Mouse (Mus musculus) forebrain, embryonic 16.5 days (tissue): Measurements from ENCODE around the gene Pik3cg. TPM values are rescaled to one million over a fixed set of nuclear protein-coding genes. Genes with fewer than 3 reads are reported as not detected.

ENCODE experiments used
- ATAC-seq: fragments of 200-750 bp; cut with Nextera tagmentation; 2 replicates; pipeline ENCODE4 v1.8.0; 2017; ENCODE audit warnings: mild to moderate bottlenecking, moderate library complexity
- H3K27ac ChIP-seq: fragments of 300-500 bp; sonication (generic); 2 replicates; pipeline ENCODE4 v1.5.1; 2014; ENCODE audit warnings: low read length, control low read depth
- H3K27me3 ChIP-seq: fragments of 300-500 bp; sonication (generic); replicated peaks from 2 replicates; pipeline ENCODE4 v1.6.1; 2014; ENCODE audit warnings: low read length; ENCODE audit not compliant: control insufficient read depth, insufficient read depth
- H3K36me3 ChIP-seq: fragments of 300-500 bp; sonication (generic); 2 replicates; pipeline ENCODE4 v1.6.1; 2014; ENCODE audit not compliant: control insufficient read depth, insufficient read depth
- H3K4me1 ChIP-seq: fragments of 300-500 bp; sonication (generic); replicated peaks from 2 replicates; pipeline ENCODE4 v1.6.1; 2014; ENCODE audit warnings: low read length; ENCODE audit not compliant: control insufficient read depth, insufficient read depth
- H3K4me2 ChIP-seq: fragments of 300-500 bp; sonication (generic); 2 replicates; pipeline ENCODE4 v1.6.1; 2014; ENCODE audit warnings: mild to moderate bottlenecking, low read length, control low read depth
- H3K4me3 ChIP-seq: fragments of 300-500 bp; sonication (generic); replicated peaks from 2 replicates; pipeline ENCODE4 v1.5.1; 2014; ENCODE audit warnings: mild to moderate bottlenecking, low read length, control low read depth
- H3K9ac ChIP-seq: fragments of 300-500 bp; sonication (generic); replicated peaks from 2 replicates; pipeline ENCODE4 v1.6.1; 2014; ENCODE audit warnings: low read depth, low read length, control low read depth
- H3K9me3 ChIP-seq: fragments of 300-500 bp; sonication (generic); 2 replicates; pipeline ENCODE4 v1.6.1; 2016; ENCODE audit warnings: low read length; ENCODE audit not compliant: control insufficient read depth
- WGBS: fragments of 180-500 bp; shearing (Covaris S2); extraction: QIAGEN DNeasy Blood & Tissue Kit; methylation state at CpG from one replicate; pipeline ENCODE4 v1.1.7; 2014; 5-methylcytosine and 5-hydroxymethylcytosine counted together
- polyA plus RNA-seq: library from polyadenylated mRNA; unstranded; fragments of >200 nt; fragmentation: Nextera tagmentation; extraction: Ambion mirVana; gene quantifications from 2 replicates; pipeline ENCODE4 v1.2.1, GENCODE M21; 2015

Gene Pik3cg
- polyA plus RNA-seq, 1 experiment from 2014 or later = 0.76 TPM

DNA sequence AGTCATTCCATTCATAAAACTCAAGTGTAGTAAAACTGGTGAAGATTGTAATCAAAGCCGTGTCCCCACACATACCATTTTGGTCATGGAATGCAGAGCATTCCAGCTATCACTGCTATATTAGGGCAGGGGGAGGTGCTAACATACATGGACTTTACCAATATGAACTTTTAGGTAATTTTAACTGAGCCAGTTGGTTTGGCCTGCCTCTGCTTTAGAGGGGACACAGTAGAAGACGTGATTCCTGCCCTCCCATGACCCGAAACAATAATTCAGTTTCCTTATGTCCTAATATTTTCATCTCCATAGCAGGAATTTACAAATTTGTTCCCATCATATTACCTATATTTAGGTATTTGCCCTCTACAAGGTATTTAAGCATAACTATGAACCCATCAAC lies 1.3 kb downstream of the Pik3cg start:
- H3K27ac ChIP-seq = no peak overlapping the region

DNA sequence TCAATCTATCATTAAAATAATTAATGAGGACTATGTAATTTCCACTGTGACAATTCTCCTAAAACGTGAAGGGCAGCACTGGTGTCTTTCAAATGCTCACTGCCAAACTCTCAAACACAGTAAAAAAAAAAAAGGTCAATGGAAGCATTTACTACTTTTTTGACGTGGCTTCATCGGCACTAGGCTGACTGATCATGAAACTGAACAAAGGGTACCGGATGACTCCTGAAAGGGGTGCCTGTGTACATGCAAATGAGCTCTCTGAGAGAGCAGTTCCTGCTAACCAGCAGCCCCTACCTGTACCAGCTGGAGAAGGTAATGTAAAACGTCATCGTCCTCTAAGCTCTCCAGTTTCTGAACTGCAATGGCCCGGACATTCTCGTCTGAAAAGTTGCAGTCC lies 4.8 kb downstream of the Pik3cg start:
- Histone ChIP-seq H3K27me3 (no peaks in the 10 kb centered on the region), H3K4me2 (no peak overlapping the region), H3K9me3 (no peaks in the 10 kb centered on the region), H3K36me3 (no peaks in the 10 kb centered on the region), H3K9ac (no peak overlapping the region), H3K4me1 (peaks cover 6% of the 10 kb centered on the region; the same call in 1 of the 2 replicates), H3K27ac (no peak overlapping the region), H3K4me3 (no peak overlapping the region)
- WGBS = 41% methylated on average over 8 of the region's 8 CpGs
- no peak for ATAC-seq

More for the DNA sequence above, 1.3 kb downstream of the Pik3cg start:
- no peaks in the 10 kb centered on the region for H3K27me3 ChIP-seq
- H3K9me3 ChIP-seq = no peaks in the 10 kb centered on the region
- 93% methylated on average over 3 of the region's 3 CpGs for WGBS
- no peak overlapping the region for H3K9ac ChIP-seq
- no peak overlapping the region for H3K4me3 ChIP-seq
- H3K4me1 ChIP-seq = peaks cover 10% of the 10 kb centered on the region
- no peaks in the 10 kb centered on the region for H3K36me3 ChIP-seq
- H3K4me2 ChIP-seq = no peak overlapping the region
- ATAC-seq = no peak

DNA sequence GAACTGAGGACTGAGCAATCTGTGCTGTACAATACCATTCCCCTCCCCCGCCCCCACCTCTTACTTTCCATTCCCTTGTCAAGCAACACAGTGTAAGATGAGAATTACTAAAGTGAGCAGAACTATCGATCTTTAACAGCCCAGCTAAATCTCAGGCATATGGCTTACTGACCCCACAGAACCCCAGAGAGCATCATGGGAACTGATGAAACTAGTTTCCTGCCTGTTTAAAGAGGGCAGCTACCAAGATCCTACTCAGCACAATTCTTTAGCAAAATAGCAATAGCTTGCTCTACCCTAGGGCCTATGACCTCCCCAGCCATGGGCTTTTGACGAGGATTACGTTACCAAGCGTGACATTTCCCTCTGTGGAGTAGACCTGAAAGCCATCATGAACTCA lies 5.9 kb downstream of the Pik3cg start:
- H3K4me2 ChIP-seq = no peak overlapping the region
- ATAC-seq = no peak
- H3K9ac ChIP-seq = no peak overlapping the region
- H3K27me3 ChIP-seq = no peaks in the 10 kb centered on the region
- H3K4me1 ChIP-seq = peaks cover 6% of the 10 kb centered on the region; the same call in 1 of the 2 replicates
- 90% methylated on average over 5 of the region's 5 CpGs for WGBS
- no peak overlapping the region for H3K4me3 ChIP-seq
- H3K36me3 ChIP-seq = no peaks in the 10 kb centered on the region
- H3K27ac ChIP-seq = no peak overlapping the region
- H3K9me3 ChIP-seq = no peaks in the 10 kb centered on the region

DNA sequence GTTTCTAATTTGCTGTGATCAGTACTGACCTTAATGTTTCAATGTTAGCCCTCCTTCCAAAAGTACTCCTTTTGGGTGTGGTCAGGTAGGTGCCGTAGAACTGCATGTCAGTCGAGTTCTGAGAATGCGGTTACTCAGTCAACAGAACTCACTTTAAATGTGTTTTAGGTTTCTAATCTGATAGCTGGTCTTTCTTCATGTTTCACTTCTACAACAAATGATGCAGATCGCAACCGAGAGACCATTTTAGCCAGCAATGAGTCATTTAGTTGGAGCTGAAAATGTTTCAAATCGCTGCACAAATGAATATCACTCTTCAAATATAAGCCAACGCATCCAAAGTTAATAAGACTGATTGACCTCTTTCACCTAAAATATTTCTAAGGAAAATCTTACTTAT lies 6.5 kb downstream of the Pik3cg start:
- Histone ChIP-seq H3K4me1 (peaks cover 6% of the 10 kb centered on the region; the same call in 1 of the 2 replicates), H3K4me3 (no peak overlapping the region), H3K27me3 (no peaks in the 10 kb centered on the region), H3K36me3 (no peaks in the 10 kb centered on the region), H3K4me2 (no peak overlapping the region), H3K9me3 (no peaks in the 10 kb centered on the region), H3K9ac (no peak overlapping the region), H3K27ac (no peak overlapping the region)
- no peak for ATAC-seq
- WGBS = 96% methylated on average over 7 of the region's 7 CpGs

DNA sequence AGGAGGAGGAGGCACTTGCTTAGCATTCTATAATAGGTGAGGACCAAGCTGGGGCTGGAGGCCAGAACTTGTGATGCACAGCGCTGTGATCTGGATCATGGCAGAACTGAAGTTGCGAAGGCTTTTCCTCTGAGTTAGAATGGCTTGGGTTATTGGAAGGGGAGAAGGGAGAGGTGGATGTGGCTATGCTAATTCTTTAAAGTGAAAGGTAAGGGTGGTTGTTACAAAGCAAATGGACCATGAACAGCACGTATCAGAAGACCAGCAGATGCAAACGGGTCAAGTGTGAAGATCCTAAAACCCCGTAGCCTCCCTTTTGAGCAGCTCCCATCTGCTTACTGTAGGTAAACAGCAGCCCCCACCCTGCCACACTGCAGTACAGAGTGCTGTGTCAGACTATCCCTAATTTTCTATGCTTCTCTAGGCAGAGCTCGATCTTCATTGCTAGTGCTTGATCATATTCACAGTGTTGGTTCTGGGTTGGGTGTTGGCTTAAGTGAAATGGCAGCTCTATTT lies 7.3 kb downstream of the Pik3cg start:
- Histone ChIP-seq H3K9ac (no peak overlapping the region), H3K4me1 (peaks cover 6% of the 10 kb centered on the region; the same call in 1 of the 2 replicates), H3K4me2 (no peak overlapping the region), H3K9me3 (no peaks in the 10 kb centered on the region), H3K27ac (no peak overlapping the region), H3K27me3 (no peaks in the 10 kb centered on the region), H3K4me3 (no peak overlapping the region), H3K36me3 (no peaks in the 10 kb centered on the region)
- 84% methylated on average over 6 of the region's 6 CpGs for WGBS
- no peak for ATAC-seq

DNA sequence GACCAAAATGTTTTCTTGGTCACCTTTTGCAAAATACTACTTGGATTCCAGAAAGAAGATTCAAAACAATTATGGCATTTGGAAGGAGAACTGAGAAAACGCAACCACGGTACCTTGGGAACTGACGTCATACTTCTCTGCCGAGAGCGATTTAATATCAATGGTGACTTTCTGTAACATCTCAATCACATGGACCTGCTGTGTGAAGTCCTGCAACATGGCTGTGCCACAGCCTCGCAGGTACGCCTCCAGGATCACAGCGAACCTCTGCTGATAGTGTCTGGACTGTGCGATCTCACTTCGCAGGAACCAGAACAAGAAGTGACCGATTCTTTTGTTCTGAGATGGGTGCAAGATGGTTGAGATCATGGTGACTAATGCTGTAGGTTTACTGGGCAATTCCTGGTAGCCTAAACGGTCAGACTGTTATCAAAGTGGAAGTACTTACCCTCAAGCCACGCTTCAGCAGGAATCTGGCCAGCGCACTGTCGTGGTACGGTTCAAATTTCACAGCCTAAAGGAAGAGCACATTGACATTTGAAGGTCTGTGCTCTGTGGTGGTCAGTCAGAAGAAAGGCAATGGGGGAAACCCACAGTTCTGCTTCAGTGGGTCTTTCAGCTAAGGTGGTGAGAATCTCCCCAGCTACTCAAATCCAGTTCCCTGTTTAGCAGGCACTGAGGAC lies 7.9 kb downstream of the Pik3cg start:
- 92% methylated on average over 16 of the region's 16 CpGs for WGBS

DNA sequence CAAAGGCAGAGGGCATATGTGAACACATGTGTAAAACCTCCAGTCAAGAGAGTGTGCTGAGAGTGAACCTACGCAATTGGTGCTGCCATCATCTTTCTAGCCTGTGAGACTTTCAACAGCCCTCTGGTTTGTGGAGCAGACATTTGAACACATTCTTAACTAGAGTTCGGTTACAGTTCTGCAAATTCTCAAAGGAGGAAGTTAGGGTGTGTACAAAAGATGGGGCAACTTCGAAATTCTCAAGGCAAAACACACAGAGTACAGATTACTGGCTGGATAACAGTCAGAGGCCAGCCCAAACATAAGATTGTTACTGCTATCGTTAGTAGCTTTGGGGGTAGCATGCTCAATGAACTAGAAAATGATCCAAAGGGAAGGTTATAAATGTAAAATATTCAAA lies 9.0 kb downstream of the Pik3cg start:
- no peak overlapping the region for H3K27ac ChIP-seq
- no peak overlapping the region for H3K4me2 ChIP-seq
- no peak overlapping the region for H3K9ac ChIP-seq
- WGBS = 83% methylated on average over 4 of the region's 4 CpGs
- H3K9me3 ChIP-seq = no peaks in the 10 kb centered on the region
- H3K4me3 ChIP-seq = no peak overlapping the region
- H3K27me3 ChIP-seq = no peaks in the 10 kb centered on the region
- H3K36me3 ChIP-seq = no peaks in the 10 kb centered on the region
- peaks cover 6% of the 10 kb centered on the region; the same call in 1 of the 2 replicates for H3K4me1 ChIP-seq
- no peak for ATAC-seq

More for the DNA sequence above, 7.9 kb downstream of the Pik3cg start:
- Histone ChIP-seq H3K9me3 (no peaks in the 10 kb centered on the region), H3K27me3 (no peaks in the 10 kb centered on the region), H3K36me3 (no peaks in the 10 kb centered on the region), H3K4me3 (no peak overlapping the region), H3K27ac (no peak overlapping the region), H3K9ac (no peak overlapping the region), H3K4me2 (no peak overlapping the region), H3K4me1 (peaks cover 6% of the 10 kb centered on the region; the same call in 1 of the 2 replicates)
- ATAC-seq = no peak

DNA sequence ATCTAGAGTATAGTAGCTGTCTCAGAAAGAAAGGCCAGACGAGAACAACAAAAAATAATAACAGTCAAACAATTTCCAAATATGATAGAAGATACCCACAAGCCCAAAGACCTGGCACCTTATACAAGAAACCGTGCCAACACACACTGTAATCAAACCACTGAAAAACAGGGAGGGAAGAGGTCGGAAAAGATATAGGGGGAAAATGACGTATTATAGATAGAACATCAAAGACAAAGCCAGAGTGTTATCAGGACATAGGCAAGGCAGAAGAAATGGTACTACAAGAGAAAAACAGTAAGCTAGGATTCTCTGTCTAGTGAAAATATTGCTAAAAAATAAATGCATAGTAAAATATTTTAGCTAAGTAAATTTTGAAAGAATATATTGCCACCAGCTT lies 10.4 kb downstream of the Pik3cg start:
- Histone ChIP-seq H3K4me2 (no peak overlapping the region), H3K4me3 (no peak overlapping the region), H3K36me3 (no peaks in the 10 kb centered on the region), H3K9me3 (no peaks in the 10 kb centered on the region), H3K27me3 (no peaks in the 10 kb centered on the region), H3K9ac (no peak overlapping the region), H3K27ac (no peak overlapping the region), H3K4me1 (no peaks in the 10 kb centered on the region)
- ATAC-seq = no peak
- 86% methylated on average over 4 of the region's 4 CpGs for WGBS

DNA sequence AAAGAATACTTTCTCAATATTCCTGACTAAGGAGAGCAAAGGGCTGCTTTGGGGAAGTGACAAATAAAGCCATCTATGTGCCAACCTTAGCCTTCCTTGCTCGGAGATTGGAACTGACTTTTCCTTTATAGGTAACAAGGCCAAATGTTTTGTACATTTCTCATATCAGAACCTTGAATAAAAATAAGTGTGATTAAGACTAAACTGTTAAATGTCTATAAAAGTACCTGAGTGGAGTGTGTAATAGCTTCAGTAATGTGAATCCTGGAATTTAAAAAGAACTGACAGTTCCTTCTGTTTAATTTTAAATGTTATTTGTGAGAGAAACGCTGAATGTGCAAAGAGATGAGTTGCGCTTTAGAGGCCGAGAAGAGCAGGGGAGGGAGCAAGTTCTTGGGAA lies 13.5 kb downstream of the Pik3cg start:
- no peaks in the 10 kb centered on the region for H3K4me1 ChIP-seq
- H3K9me3 ChIP-seq = no peaks in the 10 kb centered on the region
- no peak overlapping the region for H3K4me2 ChIP-seq
- WGBS = 87% methylated on average over 4 of the region's 4 CpGs
- no peak overlapping the region for H3K4me3 ChIP-seq
- no peaks in the 10 kb centered on the region for H3K27me3 ChIP-seq
- H3K9ac ChIP-seq = no peak overlapping the region
- no peak for ATAC-seq
- H3K27ac ChIP-seq = no peak overlapping the region
- no peaks in the 10 kb centered on the region for H3K36me3 ChIP-seq
